Mouse (Mus musculus) urinary bladder, adult 18-20 months (tissue): ENCODE measurements around the gene Med4.
A peak's percentile ranks its signal among the peaks of the same experiment; 100 is the strongest.
"Not testable (repeated sequence)": the region's sequence is repeated elsewhere in the genome, so short reads cannot be mapped to it uniquely, and the experiment has no call there.

ENCODE experiments used
- DNase-seq, 2 experiments: peaks; one replicate each; pipeline ENCODE4 v3.0.0; 2022; ENCODE audit warnings: low spot score in 2 of 2, mixed read lengths in 2 of 2

Gene Med4

DNA sequence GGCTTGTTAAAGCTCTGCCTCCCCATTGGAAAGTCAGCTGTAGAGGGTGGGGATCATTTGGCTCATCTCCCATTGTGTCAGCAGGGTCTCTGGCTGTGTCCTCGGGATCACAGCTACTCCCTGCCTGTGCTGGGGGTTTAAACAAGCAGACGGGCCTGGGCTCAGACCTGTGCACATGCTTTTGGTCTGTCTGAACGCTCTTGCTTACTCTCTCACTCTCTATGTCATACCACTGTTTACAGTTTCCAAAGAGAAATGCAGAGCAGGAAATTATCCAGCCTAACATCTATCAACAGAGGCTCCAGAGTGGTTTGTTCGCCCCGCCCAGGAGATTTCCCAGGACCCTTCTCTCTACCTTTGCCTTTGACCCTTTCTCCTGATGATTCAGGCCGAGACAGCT, 8.1 kb upstream of the Med4 start:
- peak; percentile 12 to 25 for DNase-seq

DNA sequence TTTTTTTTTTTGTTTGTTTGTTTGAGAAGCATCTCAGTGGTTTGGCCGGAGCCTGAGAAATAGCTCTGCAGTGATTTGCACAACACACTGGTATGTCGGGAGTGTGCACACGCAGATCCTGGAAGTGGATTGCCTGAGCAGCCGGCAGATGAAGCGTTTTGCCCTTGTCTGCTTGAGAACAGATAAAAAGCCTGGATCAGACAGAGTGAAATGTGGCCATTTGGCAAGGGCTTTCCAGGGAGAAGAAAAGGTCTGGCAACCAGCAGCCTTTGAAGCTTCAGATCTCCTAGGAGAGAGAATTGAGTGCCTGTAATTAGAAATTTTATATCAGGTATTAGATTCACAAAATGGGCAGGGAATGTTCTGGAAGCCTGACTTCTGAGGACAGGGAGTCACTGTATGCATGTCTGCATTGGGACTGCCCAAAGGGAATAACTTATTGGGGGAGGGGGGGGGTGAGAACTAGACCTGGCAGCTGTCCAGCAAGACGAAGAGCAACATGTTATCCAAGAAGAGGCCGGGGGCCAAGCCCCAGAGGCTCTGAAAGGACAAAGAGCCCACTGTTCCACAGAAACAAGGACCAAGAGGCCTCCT, 7.1 kb upstream of the Med4 start:
- DNase-seq: peak in 1 of 2 experiments; percentile 15

DNA sequence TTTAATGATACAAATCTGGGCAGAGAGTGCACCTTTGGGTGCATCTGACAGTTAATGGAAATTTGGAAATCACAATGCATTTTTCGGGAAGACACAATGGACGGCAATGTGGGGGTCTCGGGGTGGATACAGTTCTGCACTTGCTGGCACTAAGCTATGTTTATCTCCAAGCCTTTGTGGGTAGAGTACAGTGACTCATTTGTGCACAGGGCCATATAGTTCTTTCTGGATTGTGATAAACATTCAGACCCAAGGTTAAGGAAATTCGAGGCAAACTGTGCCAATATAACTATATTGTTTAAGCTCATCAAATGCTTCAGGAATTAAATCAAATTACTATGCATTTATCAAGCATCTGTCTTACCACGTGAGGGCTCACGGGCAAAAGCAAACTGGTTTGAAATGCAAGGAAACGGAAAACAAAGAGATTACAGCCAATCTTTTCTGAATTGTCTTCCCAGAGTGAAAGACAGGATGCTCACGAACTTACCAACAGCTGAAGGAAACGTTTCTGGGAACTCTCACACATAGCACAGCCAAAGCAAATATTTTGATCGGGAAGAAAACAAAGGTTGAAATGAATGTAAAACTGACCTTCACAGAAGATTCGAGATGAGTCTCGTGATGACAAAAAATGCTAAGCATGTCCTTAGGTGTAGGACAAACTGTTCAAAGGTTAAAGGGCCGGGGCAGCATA, 6.4 kb upstream of the Med4 start:
- DNase-seq: no peak

DNA sequence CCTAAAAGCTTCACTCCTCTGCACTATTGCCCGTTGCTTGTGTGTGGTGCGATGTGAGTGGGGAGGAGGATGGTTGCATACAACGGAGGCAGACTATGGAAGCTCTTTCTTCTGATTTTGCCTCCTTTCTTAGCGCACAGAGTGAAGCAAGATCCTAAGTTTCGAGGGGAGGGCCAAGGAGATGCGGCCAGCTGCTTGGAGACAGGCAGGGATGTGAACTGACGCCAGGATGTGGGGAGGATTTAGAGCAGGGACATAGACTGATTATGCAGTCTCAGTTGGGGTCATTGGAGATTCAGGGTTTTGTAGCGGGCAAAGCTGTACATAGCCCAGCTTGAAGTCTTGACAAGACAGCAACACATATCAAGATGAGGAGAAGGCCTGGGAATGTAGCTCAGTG, 3.5 kb upstream of the Med4 start:
- DNase-seq: no peak

DNA sequence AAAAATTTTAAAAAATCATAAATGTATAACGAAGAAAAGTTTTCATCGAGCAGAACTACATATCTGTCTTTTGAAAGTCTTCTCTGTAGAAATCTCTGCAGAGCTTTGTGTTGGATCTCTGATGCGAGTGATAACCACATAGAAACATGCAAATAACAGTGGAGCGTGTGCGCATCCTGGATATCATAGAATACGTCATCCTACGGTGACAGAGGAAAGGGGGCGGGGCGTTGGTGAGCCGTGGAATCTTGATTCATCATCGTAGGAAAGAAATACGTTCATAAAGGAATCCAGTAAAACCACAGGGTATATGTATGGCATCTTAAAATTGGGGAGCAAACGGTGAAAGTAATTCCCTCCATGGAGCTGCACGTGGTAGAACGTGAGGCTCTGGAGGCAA, 2.6 kb upstream of the Med4 start:
- no peak for DNase-seq

DNA sequence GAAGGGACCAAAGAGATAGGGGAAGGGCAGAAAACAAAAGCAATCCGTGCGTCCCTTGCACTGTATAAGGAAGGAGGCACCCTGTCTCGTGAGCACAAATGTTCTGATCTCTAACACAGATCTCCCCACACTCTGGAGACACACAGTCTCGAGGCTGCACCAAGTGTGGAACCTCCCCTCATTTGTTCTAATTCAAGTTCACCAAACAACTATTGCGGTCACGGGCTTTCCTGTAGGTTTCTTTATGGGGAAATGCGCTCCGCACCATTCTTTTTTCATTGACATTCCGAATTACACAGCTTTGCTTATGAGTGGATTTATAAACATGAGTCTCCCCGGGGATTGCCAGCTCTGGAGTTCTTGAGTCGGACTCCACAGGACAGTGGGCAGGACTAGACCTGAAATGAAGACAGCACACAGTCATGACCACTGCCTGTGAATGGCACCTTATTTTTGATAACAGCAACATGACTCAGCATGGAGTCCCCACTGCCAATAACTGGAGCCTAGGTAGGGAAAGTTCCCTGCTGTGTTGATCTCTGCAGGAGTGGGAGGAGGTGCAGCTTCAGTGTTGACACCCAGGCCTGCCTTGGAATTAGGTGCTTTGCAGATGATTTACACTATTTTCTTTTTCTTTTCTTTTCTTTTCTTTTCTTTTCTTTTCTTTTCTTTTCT, 2.0 kb upstream of the Med4 start:
- DNase-seq: peak; percentile 29 to 44

DNA sequence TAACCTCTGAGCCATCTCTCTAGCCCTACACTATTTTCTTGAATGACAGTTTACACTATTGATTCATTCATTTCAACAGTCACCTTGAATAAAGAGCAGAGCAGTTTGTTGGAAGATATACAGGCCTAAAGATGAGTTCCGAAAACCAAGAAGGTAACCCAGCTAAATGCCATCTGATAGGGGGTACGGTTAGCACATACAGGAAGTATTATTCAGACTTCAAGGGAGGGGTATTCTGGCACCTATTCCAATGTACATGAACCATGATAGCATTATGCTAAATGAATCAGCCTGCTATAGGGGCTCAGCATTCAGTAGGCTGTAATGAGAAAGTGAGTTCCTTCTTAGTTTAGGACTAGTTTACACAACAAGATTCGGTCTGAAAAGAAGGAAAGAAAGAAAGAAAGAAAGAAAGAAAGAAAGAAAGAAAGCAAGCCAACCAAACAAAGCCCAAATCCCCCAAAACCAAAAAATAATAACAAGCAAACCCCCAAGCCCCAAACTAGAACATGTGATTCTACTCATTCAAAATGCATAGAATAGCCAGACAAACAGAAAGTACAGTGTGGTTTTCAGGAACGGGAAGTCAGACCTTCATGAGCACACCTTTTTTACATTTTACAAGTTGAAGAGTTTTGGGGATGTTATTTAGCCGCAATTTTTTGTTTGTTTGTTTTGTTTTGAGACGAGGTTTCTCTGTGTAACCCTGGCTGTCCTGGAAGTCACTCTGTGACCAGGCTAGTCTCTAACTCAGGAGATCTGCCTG, 1.0 kb upstream of the Med4 start:
- DNase-seq: no peak

DNA sequence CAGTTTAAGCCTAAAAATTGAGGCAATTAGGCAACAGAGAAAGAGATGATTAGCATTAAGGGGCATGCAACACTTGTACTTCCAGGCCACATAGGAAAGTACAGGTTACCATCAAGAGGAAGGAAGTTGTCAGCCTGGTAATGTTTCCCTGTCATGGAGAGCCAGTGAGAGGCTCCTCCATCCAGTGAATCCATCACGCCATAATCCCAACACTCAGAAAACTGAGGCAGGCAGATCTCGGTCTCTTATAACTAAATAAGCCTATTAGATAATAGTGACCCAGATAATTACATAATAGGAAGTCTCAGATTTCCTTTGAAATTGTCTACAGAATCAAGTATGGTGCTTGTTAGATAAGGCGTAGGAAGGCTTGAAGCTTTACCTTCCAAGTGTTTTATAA, 14.3 kb downstream of the Med4 start:
- no peak for DNase-seq

DNA sequence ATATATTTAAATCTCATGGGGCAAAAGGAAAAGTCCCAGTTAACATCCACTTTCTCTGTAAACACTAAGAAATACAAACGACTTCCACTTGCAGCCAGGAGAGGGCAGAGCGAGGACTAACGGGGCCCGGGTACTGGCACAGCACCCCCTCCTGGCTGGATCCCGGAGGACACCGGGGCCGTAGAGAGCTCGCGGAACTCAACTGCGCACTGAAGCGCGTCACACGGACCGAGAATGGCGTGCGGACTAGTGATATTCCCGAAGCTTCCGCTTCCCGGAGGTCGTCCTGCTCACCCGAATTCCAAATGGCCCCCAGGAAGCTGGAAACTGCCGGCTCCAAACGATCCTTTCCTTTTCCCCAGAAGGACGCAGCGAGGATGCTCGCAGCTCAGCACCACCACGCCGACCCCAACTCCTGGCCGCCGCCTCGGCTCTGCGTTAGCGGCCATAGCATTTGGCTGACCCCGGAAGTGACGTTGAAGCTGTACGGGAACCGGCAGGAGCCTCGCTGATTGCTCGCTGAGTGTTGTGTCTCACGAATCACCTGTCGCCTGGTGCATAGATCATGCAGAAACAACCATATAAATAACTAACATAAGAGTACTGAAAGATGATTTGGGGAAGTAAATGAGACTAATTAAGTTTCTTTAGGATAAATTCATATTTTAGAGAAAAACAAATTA, 15.1 kb downstream of the Med4 start, which contains the start of gene Sucla2:
TSS of gene Sucla2 (plus strand) at position 554 of the 683 bp plus-strand sequence.
- peak; percentile 89 to 94 for DNase-seq

DNA sequence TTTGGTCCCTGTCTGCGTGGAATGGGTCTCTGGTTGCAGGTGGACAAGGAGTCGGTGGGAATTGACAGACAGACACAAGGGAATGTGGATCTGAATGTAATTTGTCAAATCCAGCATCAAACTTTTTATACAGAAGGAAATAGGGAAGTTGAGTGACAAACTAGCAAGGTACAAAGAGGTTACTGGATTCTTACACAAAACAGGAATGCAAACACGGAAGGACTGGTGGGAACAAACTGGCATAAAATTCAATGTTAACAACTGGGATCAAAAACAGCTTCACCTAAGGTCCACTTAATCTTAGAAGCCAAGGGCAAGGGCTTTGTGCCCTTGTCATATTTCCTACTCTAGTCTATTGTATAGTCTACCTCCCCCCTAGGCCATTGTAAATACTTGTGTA, 18.8 kb downstream of the Med4 start:
- DNase-seq: not testable (repeated sequence)

DNA sequence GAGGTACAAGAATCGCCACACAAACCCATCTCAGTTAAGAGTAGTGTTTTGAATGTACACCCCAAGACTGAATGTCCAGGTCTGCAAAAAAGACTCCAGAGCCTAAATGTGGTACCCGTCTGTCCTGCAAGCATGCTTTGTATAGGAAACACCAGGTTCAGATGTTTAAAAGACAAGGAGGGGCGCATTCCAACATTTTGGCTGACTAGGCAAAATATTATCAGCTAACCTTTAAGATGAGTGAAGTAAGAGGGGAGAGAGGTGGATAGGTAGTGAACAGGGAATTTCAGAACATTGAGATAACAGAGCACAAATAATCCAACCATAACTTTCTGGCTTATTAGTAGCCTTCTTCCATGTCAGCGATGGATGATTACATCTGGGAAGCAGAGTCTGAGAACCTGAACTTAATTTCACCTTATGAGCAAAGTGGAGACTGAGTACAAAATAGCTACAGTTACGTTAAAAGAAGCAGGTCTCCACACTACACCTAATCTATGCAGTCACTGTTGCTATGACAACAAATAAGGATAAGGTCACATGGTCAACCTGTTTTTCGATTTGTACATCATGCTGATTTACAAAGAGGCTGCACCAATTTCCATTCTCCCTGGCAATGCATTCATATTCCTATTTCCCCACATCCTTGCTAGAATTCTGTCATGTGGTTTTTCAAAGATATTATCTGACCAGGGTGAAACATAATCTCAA, 24.1 kb downstream of the Med4 start:
- DNase-seq: no peak

DNA sequence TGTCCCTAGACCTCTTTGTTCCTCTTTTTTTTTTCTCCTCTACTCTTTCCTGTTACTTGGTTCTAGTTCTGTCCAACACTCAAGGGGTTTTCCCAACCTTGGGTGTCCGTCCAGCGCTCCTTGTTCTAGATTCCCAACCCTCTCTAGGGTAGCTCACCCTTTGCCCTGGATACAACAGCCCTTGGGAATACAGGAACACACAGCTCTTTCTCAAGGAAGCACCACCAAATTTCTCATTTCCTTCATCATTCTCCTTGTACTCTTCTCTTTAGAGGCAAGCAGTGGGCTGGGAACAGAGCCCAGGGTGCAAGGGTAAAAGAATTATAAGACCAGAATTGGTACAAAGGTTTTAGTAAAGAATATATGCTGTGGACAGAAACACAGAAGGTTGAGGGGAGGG, 25.8 kb downstream of the Med4 start:
- DNase-seq: no peak

DNA sequence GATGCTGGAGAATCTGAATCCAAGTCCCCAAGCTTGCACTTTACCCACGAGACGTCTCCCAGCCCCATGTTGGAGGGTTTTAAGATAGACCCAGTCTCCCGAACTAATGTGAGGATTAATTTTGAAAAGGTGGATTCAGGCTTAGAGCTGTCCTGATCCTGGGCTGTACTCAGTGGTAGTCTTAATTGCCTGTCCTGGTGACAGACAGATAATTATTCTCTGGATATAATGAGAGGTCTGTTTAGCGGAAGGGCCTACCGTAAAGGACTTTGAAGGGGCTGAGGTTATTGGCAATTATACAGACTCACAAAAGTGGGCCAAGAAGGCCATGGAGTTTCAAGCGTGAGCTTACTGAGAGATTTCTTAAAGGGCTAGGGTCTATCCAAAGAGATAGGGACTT, 34.0 kb downstream of the Med4 start:
- DNase-seq: no peak

DNA sequence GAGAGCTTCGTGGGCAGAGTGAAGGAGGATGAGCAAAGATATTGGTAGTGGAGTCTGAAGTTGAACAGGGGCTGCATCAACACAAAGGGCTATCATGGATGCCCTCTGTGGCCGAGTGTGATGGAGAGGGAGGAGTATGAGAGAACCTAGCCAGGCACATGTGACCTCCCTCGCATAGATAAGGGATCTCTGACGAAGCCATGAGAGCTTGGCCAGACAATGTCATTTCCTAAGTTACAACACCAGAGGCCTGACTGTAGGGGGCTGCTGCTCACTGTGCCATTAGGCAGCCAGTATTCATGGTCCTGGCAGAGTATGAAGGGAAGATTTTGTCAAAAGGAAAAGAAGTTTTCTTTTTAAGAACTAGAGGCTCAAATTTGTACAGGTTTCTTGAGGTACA, 37.2 kb downstream of the Med4 start:
- DNase-seq: no peak

DNA sequence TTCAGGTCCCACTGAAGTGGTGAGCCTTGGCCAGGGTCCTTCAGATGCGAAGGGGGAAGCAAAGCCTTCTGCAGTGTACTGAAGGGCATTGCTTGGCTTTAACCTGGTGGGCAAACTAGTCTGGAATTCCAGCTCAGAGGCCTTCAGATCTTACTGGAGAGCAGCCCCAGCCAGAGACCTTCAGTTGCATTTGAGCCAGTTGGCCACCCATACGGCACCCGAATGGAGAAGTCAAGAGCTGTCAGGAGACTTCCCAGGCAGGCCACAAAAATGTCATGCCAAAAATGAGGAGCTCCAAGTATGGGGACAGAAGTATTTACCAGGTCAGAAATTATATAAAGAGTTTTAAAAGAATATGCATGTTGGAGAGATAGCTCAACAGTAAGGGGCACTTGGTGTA, 38.2 kb downstream of the Med4 start, which contains the start of gene Nudt15:
TSS of gene Nudt15 (minus strand) at position 192 of the 400 bp plus-strand sequence.
- DNase-seq: no peak

DNA sequence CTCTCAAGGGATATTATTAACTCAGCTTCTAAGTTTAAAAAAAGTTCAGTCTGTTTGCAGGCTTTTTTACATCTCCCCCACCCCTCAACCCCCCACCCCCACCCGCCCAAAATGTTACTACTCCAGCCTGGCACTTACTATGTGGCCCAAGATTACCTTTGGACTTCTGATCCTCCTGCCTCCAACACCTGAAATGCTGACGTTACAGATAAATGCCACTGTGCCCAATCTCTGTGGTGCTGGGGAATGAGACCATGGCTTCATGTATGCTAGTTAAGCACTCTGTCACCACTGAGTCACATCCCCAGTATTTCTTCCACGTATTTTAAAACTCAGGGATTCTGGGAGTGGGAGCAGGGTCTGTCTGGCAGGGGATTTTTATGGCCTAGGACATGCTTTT, 40.5 kb downstream of the Med4 start:
- DNase-seq: no peak

DNA sequence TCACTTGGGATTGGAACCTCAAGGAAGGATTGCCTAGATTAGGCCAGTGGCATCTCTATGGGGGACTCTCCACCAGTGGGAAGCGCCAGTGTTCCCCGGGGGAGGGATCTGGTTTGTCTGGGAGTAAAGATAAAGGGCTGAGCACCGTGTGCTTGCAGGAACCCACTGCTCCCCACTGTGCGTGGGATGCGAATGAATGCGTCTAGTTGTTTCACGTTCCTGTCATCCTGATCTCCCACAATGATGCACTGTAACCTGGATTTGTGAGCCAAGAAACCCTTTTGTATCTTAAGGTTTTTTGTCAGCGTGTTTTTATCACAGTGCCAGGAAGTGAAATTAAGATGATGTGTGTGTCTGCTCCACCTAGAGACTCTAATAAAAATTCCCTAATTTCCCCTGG, 40.9 kb downstream of the Med4 start:
- DNase-seq: no peak

DNA sequence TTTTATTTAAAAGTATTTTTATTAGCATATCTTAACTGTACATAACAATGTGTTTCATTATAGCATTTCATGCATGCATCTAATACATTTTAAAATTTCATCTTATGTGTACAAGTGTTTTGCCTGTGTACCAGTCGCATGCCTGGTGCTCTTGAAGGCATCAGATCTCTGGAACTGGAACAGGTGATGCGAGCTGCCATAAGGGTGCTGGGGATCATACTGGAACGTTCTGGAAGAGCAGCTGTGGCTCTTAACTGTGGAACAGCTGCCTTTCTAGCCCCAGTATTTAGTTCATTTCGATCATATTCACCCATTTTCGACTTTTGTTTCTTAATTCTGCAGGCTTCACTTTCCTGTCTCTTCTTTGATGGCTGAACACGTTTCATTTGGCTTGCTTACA, 41.3 kb downstream of the Med4 start:
- no peak for DNase-seq

DNA sequence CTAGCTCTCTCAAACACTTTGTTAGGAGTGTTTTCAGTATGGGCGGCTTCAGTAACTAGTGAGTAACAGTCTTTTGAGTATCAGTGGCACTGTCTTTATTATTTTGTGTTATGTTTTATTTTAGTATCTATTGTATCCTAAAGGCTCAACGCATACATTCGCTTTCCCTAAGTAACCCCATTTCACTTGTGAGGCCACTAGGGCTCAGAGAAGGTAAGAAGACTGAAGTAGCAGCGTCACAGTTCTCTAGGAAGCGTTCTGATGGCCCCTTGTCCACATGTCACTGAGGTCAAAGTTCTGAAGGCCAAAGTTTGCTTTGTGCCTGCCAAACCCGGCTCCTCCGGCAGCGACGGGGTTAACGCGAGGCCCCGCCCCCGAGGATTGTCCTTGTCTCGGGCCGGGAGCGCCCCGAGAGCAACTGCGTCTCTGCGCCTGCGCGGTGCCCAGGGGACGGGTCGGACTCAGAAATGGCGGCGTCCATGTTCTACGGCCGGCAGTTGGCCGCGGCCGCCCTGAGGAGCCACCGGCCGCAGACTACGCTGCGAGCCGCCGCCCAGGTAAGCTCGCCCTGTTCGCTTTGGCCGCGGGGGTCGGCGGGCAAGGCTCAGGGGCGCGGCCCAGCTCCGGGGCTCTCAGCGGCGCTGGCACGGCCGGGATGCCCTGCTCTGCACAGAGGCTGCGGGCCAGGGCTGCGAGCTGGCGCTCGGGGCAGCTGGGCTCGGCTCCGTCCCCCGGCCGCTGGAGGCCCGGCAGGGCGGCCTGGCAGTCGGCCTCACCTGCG, 42.7 kb downstream of the Med4 start:
- peak; percentile 91 to 95 for DNase-seq

DNA sequence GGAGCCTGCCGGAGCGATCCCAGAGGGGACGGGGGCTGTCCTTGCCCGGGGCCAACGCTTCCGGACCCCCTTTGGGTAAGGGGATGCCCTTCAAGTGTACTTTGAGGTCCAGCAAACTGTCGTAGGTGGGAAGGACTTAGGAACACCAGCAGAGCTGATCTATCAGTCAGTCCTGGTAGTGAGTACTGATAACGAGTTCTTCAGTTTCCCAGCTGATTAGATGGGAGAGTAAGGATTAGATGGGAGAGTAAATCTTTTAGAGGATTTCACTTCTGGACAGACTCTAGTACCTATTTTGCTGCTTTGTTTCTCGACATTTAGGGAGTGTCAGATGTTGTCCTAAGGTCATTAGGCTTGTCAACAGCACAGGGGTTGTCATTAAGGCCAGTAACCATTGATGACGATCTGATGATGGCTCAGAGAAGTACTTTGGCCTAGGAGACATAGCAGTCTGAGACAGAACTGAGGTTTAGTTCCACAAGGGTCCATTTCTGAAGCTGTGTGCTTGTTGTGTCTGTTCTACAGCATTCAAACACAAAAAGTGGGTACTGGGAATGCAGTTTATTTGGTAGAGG, 43.4 kb downstream of the Med4 start:
- DNase-seq: no peak
